Comparison of ENCODE assay signal across 29 mouse cellular contexts in the genomic region with DNA sequence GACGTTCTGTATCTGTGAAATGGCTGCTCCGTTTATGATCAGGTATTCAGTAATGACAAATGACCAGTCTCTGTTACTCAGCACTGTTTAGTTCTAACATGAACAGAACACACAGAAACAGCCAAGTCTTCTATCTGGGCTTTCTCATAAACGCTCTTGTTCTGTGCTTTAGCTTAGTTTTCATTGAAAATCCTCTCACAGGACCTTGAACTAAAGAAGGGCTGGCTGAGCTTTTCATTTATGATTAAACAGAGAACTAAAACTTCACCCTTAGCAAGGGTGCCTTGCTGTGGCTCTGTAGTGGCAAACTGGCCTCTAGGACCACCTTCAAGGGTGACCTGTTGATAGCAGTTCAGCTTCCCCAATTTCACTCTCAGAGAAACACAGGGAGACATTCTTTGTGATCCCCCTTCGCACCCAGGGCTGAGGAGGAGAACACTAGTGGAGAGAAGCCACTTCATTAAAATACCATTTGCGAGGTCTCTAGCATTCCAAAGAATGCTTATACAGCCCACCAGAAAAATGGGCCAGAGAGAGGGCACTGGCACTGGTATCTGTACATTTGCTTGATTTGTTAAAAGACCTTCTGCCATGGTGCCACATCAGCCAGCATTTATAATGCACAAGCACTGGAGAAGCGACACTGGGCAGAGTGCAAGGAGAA. TPM values are rescaled to one million over a fixed set of nuclear protein-coding genes. Genes with fewer than 3 reads are reported as not detected.
A peak's percentile ranks its signal among the peaks of the same experiment; 100 is the strongest.
DNase-seq lines count a peak whose midpoint lies in the region; ATAC-seq lines count a peak whose summit lies in the region.
"Had no signal": no experiment of that assay in that cellular context is flagged by ENCODE, and none has a peak within 500 bp of the region (broad histone marks: within the 10 kb centered on the region; RNA-seq: fewer than 3 reads in every experiment).

No protein-coding gene starts in this region.

- H3K27me3 ChIP-seq in intestine, embryonic 15.5 days (replicated peaks) = no peaks in the 10 kb centered on the region
- H3K27me3 ChIP-seq in intestine, embryonic 16.5 days (replicated peaks; ENCODE audit: control insufficient read depth, insufficient read depth, low read length) = no peaks in the 10 kb centered on the region
- H3K27me3 ChIP-seq in kidney, embryonic 15.5 days = no peaks in the 10 kb centered on the region
- no peaks in the 10 kb centered on the region for H3K27me3 ChIP-seq in kidney, embryonic 14.5 days (ENCODE audit: control insufficient read depth, insufficient read depth, low read length)
- H3K27me3 ChIP-seq in kidney, embryonic 16.5 days (ENCODE audit: insufficient read depth, low read length) = no peaks in the 10 kb centered on the region
- no peaks in the 10 kb centered on the region for H3K27me3 ChIP-seq in stomach, embryonic 15.5 days (replicated peaks)
- 0 out of 2 replicates have a peak, but pooled peaks cover 4% of the 10 kb centered on the region for H3K27me3 ChIP-seq in forebrain, embryonic 14.5 days (replicated peaks; ENCODE audit: control insufficient read depth, insufficient read depth, low read length)
- H3K27me3 ChIP-seq: embryonic facial prominence, embryonic 13.5 days; lung, embryonic 15.5 days; neural tube, embryonic 13.5 days had no signal

- no peak overlapping the region for H3K4me3 ChIP-seq in intestine, embryonic 15.5 days (replicated peaks)
- H3K4me3 ChIP-seq in intestine, embryonic 16.5 days (ENCODE audit: low read length) = no peak overlapping the region
- H3K4me3 ChIP-seq in kidney, embryonic 15.5 days (replicated peaks) = no peak overlapping the region
- no peak overlapping the region for H3K4me3 ChIP-seq in kidney, embryonic 14.5 days (ENCODE audit: low read length)
- H3K4me3 ChIP-seq in kidney, embryonic 16.5 days (ENCODE audit: low read length) = no peak overlapping the region
- no peak overlapping the region for H3K4me3 ChIP-seq in stomach, embryonic 15.5 days (replicated peaks)
- H3K4me3 ChIP-seq in forebrain, embryonic 14.5 days (ENCODE audit: low read depth, low read length) = no peak overlapping the region
- H3K4me3 ChIP-seq: embryonic facial prominence, embryonic 13.5 days; forebrain, embryonic 10.5 days; gastrocnemius, adult 2 months; hindbrain, embryonic 12.5 days; layer of hippocampus, adult 2 months; lung, embryonic 15.5 days; midbrain, embryonic 12.5 days; neural tube, embryonic 13.5 days had no signal

- no peaks in the 10 kb centered on the region for H3K9me3 ChIP-seq in intestine, embryonic 15.5 days
- H3K9me3 ChIP-seq in intestine, embryonic 16.5 days (ENCODE audit: control insufficient read depth, low read length) = no peaks in the 10 kb centered on the region
- no peaks in the 10 kb centered on the region for H3K9me3 ChIP-seq in kidney, embryonic 15.5 days (replicated peaks)
- no peaks in the 10 kb centered on the region for H3K9me3 ChIP-seq in kidney, embryonic 14.5 days (ENCODE audit: control insufficient read depth, low read length)
- no peaks in the 10 kb centered on the region for H3K9me3 ChIP-seq in kidney, embryonic 16.5 days (ENCODE audit: low read length)
- no peaks in the 10 kb centered on the region for H3K9me3 ChIP-seq in stomach, embryonic 15.5 days
- H3K9me3 ChIP-seq in forebrain, embryonic 14.5 days (replicated peaks; ENCODE audit: control insufficient read depth, low read length) = no peaks in the 10 kb centered on the region
- H3K9me3 ChIP-seq: embryonic facial prominence, embryonic 13.5 days; forebrain, embryonic 10.5 days; hindbrain, embryonic 12.5 days; lung, embryonic 15.5 days; midbrain, embryonic 12.5 days; neural tube, embryonic 13.5 days had no signal

- H3K36me3 ChIP-seq in intestine, embryonic 15.5 days = no peaks in the 10 kb centered on the region
- H3K36me3 ChIP-seq in intestine, embryonic 16.5 days (ENCODE audit: control insufficient read depth, insufficient read depth, low read length) = no peaks in the 10 kb centered on the region
- H3K36me3 ChIP-seq in kidney, embryonic 15.5 days = no peaks in the 10 kb centered on the region
- H3K36me3 ChIP-seq in kidney, embryonic 14.5 days (ENCODE audit: control insufficient read depth, insufficient read depth, low read length) = no peaks in the 10 kb centered on the region
- no peaks in the 10 kb centered on the region for H3K36me3 ChIP-seq in kidney, embryonic 16.5 days (ENCODE audit: insufficient read depth, low read length)
- H3K36me3 ChIP-seq in stomach, embryonic 15.5 days = no peaks in the 10 kb centered on the region
- H3K36me3 ChIP-seq in forebrain, embryonic 14.5 days (ENCODE audit: control insufficient read depth, insufficient read depth, low read length) = no peaks in the 10 kb centered on the region
- H3K36me3 ChIP-seq: embryonic facial prominence, embryonic 13.5 days; forebrain, embryonic 10.5 days; hindbrain, embryonic 12.5 days; lung, embryonic 15.5 days; midbrain, embryonic 12.5 days; neural tube, embryonic 13.5 days had no signal

- ATAC-seq in intestine, embryonic 15.5 days = no peak
- ATAC-seq in intestine, embryonic 16.5 days = no peak
- no peak for ATAC-seq in kidney, embryonic 15.5 days (replicated peaks; ENCODE audit: low FRiP score)
- ATAC-seq in kidney, embryonic 14.5 days (ENCODE audit: low FRiP score, low TSS enrichment) = no peak
- no peak for ATAC-seq in kidney, embryonic 16.5 days (ENCODE audit: low FRiP score, low TSS enrichment)
- no peak for ATAC-seq in stomach, embryonic 15.5 days (ENCODE audit: insufficient read depth, low FRiP score, low read depth)
- no peak for ATAC-seq in forebrain, embryonic 14.5 days
- ATAC-seq: CD4-positive, CD25-positive, alpha-beta regulatory T cell, adult 4 months; forebrain, embryonic 16.5 days; inflammation-experienced regulatory T-cells, adult 6 months had no signal

- H3K27ac ChIP-seq in intestine, embryonic 15.5 days = peak overlapping the region; percentile 44; the same call in 1 of the 2 replicates
- H3K27ac ChIP-seq in intestine, embryonic 16.5 days (ENCODE audit: low read length) = no peak overlapping the region
- 0 out of 2 replicates have a peak overlapping the region, but pooled peaks have one; percentile 16 for H3K27ac ChIP-seq in kidney, embryonic 15.5 days
- no peak overlapping the region for H3K27ac ChIP-seq in kidney, embryonic 14.5 days (ENCODE audit: low read depth, low read length)
- peak overlapping the region; percentile 61 for H3K27ac ChIP-seq in kidney, embryonic 16.5 days (ENCODE audit: low read length)
- H3K27ac ChIP-seq in stomach, embryonic 15.5 days = peak overlapping the region; percentile 58; the same call in 1 of the 2 replicates
- no peak overlapping the region for H3K27ac ChIP-seq in forebrain, embryonic 14.5 days (ENCODE audit: low read depth, low read length)
- H3K27ac ChIP-seq: embryonic facial prominence, embryonic 13.5 days; forebrain, embryonic 10.5 days; gastrocnemius, adult 2 months; hindbrain, embryonic 12.5 days; layer of hippocampus, adult 2 months; lung, embryonic 15.5 days; midbrain, embryonic 12.5 days; neural tube, embryonic 13.5 days had no signal

- H3K4me2 ChIP-seq in intestine, embryonic 15.5 days (replicated peaks) = no peak overlapping the region
- no peak overlapping the region for H3K4me2 ChIP-seq in intestine, embryonic 16.5 days (ENCODE audit: low read depth, low read length)
- no peak overlapping the region for H3K4me2 ChIP-seq in kidney, embryonic 15.5 days
- H3K4me2 ChIP-seq in kidney, embryonic 14.5 days (replicated peaks; ENCODE audit: low read depth, low read length) = no peak overlapping the region
- no peak overlapping the region for H3K4me2 ChIP-seq in kidney, embryonic 16.5 days (replicated peaks; ENCODE audit: low read depth, low read length)
- H3K4me2 ChIP-seq in stomach, embryonic 15.5 days = no peak overlapping the region
- no peak overlapping the region for H3K4me2 ChIP-seq in forebrain, embryonic 14.5 days (ENCODE audit: low read length)
- H3K4me2 ChIP-seq: heart, embryonic 11.5 days; hindbrain, embryonic 12.5 days; liver, embryonic 11.5 days; lung, embryonic 15.5 days; midbrain, embryonic 12.5 days; neural tube, embryonic 13.5 days had no signal

- intact Hi-C loops in left cerebral cortex, postnatal 4 days (cut with DNase I) = loop anchor here (5.0 kb wide), 1 partner anchor 104 kb away; no protein-coding TSS in a partner anchor

- H3K4me1 ChIP-seq in intestine, embryonic 15.5 days (replicated peaks) = peaks cover 5% of the 10 kb centered on the region; the same call in 1 of the 2 replicates
- peaks cover 9% of the 10 kb centered on the region; the same call in 1 of the 2 replicates for H3K4me1 ChIP-seq in intestine, embryonic 16.5 days (ENCODE audit: control insufficient read depth, insufficient read depth, low read length)
- peaks cover 20% of the 10 kb centered on the region for H3K4me1 ChIP-seq in kidney, embryonic 15.5 days
- H3K4me1 ChIP-seq in kidney, embryonic 14.5 days (ENCODE audit: control insufficient read depth, insufficient read depth, low read length) = peaks cover 13% of the 10 kb centered on the region
- H3K4me1 ChIP-seq in kidney, embryonic 16.5 days (ENCODE audit: insufficient read depth, low read length) = peaks cover 22% of the 10 kb centered on the region
- peaks cover 10% of the 10 kb centered on the region for H3K4me1 ChIP-seq in stomach, embryonic 15.5 days
- H3K4me1 ChIP-seq in forebrain, embryonic 14.5 days (ENCODE audit: control insufficient read depth, insufficient read depth, low read length) = peaks cover 11% of the 10 kb centered on the region

- no peak for DNase-seq in left cerebral cortex, postnatal 4 days
- no peak for DNase-seq in forebrain, embryonic 14.5 days (ENCODE audit: low spot score)
- DNase-seq: adrenal gland, postnatal 14 days; cerebellum, adult 11-12 months; cerebellum, adult 9-11 months; gastrocnemius, adult 2 months; gastrocnemius, postnatal 36 days; heart, adult 18-20 months; heart, postnatal 36 days; thymus, adult 2 months; thymus, postnatal 36 days had no signal

- no peak overlapping the region for H3K9ac ChIP-seq in intestine, embryonic 15.5 days
- no peak overlapping the region for H3K9ac ChIP-seq in intestine, embryonic 16.5 days (ENCODE audit: low read depth, low read length)
- no peak overlapping the region for H3K9ac ChIP-seq in kidney, embryonic 15.5 days
- H3K9ac ChIP-seq in kidney, embryonic 14.5 days (ENCODE audit: low read depth, low read length) = no peak overlapping the region
- no peak overlapping the region for H3K9ac ChIP-seq in kidney, embryonic 16.5 days (replicated peaks; ENCODE audit: low read length)
- H3K9ac ChIP-seq in stomach, embryonic 15.5 days = no peak overlapping the region
- no peak overlapping the region for H3K9ac ChIP-seq in forebrain, embryonic 14.5 days (ENCODE audit: low read length)
- H3K9ac ChIP-seq: embryonic facial prominence, embryonic 13.5 days; hindbrain, embryonic 12.5 days; lung, embryonic 15.5 days; midbrain, embryonic 12.5 days; neural tube, embryonic 13.5 days had no signal

- 54% methylated on average over 6 of the region's 6 CpGs for WGBS in intestine, embryonic 15.5 days
- WGBS in intestine, embryonic 16.5 days = 66% methylated on average over 6 of the region's 6 CpGs
- WGBS in kidney, embryonic 15.5 days = 83% methylated on average over 6 of the region's 6 CpGs
- WGBS in kidney, embryonic 14.5 days = 81% methylated on average over 6 of the region's 6 CpGs
- 79% methylated on average over 6 of the region's 6 CpGs for WGBS in kidney, embryonic 16.5 days
- 58% methylated on average over 6 of the region's 6 CpGs for WGBS in stomach, embryonic 15.5 days
- WGBS in forebrain, embryonic 14.5 days = 80% methylated on average over 6 of the region's 6 CpGs

RNA-seq across cellular contexts. Expression of a gene that starts 3.2 kb away (rescaled TPM):
- polyA plus RNA-seq in intestine, embryonic 15.5 days (2015; fragmentation: Nextera tagmentation; extraction: Ambion mirVana) = 17.5 and 18.7 TPM in 2 replicates
- polyA plus RNA-seq in intestine, embryonic 16.5 days (2015; fragmentation: Nextera tagmentation; extraction: Ambion mirVana) = 12.9 and 14.2 TPM in 2 replicates
- 17.9 and 19.4 TPM in 2 replicates for polyA plus RNA-seq in kidney, embryonic 15.5 days (2015; fragmentation: Nextera tagmentation; extraction: Ambion mirVana)
- polyA plus RNA-seq in kidney, embryonic 14.5 days (2014; fragmentation: Nextera tagmentation; extraction: Ambion mirVana) = 28.9 and 39.5 TPM in 2 replicates
- 15.8 and 18.2 TPM in 2 replicates for polyA plus RNA-seq in kidney, embryonic 16.5 days (2015; fragmentation: Nextera tagmentation; extraction: Ambion mirVana)
- 17.9 and 18.5 TPM in 2 replicates for polyA plus RNA-seq in stomach, embryonic 15.5 days (2015; fragmentation: Nextera tagmentation; extraction: Ambion mirVana)
- total RNA-seq in left cerebral cortex, postnatal 4 days (2021) = 10 to 100 TPM; 33.1 to 35.3 TPM
- 16.5 and 18.9 TPM in 2 replicates for polyA plus RNA-seq in forebrain, embryonic 14.5 days (2014; fragmentation: Nextera tagmentation; extraction: Ambion mirVana)

Comparison
In these comparisons a context has a peak if more than half of its experiments do, and no peak if none do; other contexts are left out.
1. H3K27ac ChIP-seq: peak in intestine, embryonic 15.5 days (single experiment), kidney, embryonic 15.5 days (single experiment), kidney, embryonic 16.5 days (single experiment) and stomach, embryonic 15.5 days (single experiment); none in intestine, embryonic 16.5 days (single experiment), kidney, embryonic 14.5 days (single experiment) and forebrain, embryonic 14.5 days (single experiment).